Mouse (Mus musculus): Measurements from ENCODE around the gene Gemin8. TPM values are rescaled to one million over a fixed set of nuclear protein-coding genes. Genes with fewer than 3 reads are reported as not detected.

The Gemin8 gene
- polyA plus RNA-seq (2012): 5.2 and 9.5 TPM in 2 replicates

DNA sequence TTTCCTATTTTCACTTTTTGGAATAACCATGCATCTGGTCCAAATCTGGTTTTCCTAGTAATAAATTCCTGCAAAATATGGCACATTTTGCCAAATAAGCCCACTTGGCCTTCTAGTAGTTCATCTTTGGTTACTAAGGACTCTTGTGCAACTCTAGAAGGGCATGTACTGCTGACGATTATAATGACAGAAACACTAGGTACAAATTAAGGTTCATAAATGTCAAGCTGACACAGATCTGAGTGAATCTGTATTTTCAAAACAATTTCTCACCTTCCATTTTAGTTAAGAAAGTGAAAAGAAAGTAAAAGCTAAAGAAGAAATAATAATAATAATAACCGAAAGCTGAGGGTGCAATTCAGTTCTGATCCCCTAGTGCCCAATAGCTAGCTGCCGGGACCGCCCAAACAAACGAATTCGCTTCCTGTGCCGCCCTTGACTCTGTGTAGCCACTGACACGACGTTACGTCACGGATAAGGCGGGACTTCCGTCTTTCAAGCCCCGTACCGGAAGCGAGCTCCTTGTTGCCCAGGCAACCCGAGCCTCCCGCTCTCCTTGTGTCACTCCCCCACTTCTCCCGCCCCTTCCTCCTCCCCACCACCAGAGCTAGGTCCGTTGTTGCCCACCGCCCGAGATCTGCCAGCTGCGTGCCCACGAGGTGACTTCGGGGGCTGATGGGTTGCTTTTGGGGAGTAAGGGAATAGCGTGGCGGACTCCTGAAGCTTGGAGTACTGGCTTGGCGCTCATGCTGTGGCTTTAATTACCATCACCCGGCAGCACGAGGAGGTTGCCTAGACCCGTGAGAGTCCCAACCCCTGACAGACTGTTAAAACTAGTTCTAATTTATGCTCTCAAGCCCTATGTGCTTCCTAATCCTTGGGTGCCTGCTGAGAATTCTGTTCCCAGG is at the start of gene Gemin8:
Gene Gemin8 (plus strand): TSS at position 563 of the 908 bp plus-strand sequence.
- TF ChIP-seq GATA1 (IDR thresholded peaks at IDR 0.05; ENCODE audit: low read length): no peak

DNA sequence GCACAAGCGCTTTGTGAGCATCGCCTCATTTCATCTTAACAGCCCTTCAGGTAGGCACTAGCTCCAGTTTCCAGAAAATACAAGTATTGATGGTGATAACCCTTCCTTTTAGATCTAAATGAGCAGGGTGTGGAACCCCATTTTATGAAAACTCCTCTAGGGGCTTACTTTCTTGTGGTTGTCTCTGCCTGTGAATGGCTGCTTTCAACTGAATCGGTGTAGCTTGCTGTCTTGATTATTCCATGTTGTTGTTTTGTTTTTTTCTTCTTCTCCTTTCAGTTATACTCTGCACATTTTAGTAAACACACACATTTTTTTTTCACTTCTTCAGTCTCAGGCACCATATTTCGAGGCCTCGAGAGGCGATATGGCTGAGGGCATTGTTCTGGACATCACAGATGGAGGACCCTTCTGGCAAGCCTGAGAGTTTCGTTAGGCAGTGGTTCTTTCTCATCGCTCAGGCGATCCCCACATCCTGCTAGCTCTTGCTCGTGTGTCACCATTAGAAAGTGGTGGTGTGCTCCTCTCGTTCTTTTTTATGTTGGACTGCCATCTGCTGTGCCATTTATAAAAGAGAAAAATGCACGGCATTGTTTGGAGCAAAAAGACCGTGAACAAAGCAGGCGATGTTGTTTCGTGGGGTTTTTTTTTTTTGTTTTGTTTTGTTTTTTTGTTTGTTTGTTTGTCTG is 23.0 kb upstream of the Gemin8 start:
- TF ChIP-seq GATA1 (IDR thresholded peaks at IDR 0.05; ENCODE audit: low read length): no peak

DNA sequence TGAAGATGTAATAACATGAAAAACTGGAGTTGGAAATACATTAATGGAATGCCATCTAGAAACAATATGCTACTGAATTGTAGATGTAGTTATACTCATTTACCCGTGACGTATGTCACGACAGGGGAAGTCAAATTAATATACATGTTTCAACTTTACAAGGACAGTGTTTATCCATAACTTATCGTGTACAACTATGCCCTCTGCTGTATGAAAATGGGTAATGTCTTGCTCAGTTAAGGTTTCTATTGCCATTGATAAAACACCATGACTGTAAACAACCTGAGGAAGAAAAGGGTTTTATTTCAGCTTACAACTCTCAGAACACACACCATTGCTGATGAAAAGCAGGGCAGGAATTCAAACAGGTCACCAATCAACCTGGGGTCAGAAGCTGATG is 7.5 kb upstream of the Gemin8 start:
- no peak for TF ChIP-seq GATA1 (IDR thresholded peaks at IDR 0.05; ENCODE audit: low read length)

DNA sequence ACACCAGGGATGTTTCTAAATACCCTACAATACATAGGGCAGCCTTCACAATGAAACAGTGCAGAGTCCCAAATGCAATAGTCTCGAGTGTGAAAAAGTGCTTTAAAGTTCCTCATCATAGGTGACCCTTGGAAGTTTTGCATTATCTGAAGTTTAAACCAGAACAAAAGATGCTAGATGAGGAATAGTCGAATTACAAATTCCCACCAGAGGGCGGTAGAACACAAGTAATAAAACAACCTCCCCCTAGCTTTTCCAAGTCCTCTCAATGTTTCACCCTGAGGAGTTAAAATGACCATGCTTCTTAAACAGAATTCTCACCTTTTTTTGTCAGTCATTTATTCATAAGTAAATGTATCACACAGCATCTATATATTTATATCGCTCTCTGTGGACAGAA is 2.9 kb upstream of the Gemin8 start:
- TF ChIP-seq GATA1 (IDR thresholded peaks at IDR 0.05; ENCODE audit: low read length): no peak

DNA sequence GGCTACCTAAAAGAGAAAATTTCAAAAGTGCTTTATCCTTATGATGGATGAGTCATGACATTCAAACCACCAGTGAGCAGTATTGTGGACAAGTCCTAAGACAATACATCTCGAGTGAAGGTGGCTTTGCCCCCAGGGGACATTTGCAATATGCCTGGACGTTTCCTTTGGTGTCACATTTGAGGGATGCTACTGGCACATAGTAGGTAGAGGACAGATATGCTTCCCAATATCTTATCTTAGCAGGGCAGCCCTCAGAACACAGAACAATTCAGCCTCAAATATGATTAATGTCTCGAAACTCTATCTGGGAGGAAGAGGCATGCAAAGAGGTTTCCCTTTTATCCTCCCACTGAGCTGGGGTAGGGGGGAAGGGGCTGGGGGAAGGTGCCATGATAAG is 2.3 kb upstream of the Gemin8 start:
- TF ChIP-seq GATA1 (IDR thresholded peaks at IDR 0.05; ENCODE audit: low read length): no peak

DNA sequence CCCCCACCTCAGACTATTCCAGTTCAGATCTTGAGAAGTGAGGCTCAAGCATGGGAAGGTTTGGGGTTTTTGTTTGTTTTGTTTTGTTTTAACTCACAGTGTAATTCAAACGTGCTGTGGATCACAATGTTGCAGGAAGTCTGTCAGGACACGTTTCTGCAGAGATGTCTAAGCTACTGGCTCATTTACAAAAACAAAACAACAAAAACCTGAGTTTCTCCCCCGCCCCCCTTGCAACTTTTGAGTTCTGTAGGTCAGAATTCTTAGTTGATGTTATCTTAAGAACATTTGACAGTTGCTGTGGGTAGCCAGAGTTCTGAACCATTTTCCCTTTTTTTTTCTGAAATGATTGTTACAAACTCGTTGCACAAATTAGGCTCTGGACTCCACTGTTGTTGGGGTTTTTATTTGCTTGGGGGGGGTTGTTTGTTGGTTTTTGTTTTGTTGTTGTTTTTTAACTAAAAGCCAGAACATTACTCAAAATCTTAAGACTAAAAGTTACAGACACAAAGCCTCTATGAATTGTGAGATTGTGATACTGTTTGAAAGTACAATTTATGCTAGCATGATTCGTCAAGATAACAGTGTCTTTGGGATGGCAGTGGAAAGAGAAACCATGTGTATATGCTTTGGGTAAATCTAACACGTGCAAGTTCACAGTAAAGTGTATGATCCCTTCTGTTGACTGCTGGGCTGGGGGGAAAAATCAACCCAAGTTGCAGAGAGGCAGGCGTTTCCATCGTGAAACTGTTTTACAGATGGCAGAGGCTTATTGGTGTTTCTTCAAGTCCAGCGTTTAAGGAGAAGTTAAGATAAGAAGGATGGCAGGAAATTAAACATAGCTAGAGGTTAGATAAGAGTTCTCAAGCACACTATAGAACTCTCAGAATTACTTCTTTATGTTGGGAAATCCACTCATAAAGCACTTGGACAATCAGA is 815 bp downstream of the Gemin8 start:
- no peak for TF ChIP-seq GATA1 (IDR thresholded peaks at IDR 0.05; ENCODE audit: low read length)

DNA sequence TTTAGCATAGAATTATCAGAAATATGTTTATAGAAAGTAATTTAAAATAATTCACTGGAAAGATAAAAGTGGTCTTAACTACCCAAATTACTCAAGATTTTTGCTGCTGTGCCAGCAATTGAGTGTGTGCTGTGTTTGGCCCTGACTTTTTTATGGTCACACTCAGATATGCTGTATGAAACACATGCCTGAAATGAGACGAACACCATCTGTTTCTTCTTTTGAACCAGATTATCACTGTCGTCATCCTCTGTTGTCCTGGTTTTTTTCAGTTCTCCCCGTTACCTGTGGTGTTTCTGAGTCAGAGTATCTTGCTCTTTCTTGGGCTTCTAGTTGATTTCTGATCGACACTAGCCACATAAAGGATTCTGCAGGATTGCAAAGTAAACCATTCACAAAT is 1.8 kb downstream of the Gemin8 start:
- no peak for TF ChIP-seq GATA1 (IDR thresholded peaks at IDR 0.05; ENCODE audit: low read length)

DNA sequence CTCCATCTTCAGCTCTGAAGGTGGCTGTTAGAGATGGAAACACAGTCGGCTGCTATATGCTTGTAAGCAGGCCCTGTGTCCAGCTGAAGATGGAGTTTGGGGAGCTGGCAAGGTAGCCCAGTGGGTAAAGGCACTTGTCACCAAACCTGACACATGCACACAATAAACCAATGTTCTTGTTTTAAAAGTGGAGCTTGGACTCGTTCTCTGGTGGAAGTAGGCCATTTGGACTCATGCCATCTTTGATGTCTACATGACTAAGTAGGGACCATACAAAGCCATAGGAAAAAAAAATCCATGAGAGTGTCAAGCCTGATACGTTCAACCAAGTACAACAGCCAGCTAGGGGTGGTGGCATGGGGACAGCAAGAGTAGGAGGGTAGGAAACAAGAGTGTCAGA is 2.4 kb downstream of the Gemin8 start:
- TF ChIP-seq GATA1 (IDR thresholded peaks at IDR 0.05; ENCODE audit: low read length): no peak

DNA sequence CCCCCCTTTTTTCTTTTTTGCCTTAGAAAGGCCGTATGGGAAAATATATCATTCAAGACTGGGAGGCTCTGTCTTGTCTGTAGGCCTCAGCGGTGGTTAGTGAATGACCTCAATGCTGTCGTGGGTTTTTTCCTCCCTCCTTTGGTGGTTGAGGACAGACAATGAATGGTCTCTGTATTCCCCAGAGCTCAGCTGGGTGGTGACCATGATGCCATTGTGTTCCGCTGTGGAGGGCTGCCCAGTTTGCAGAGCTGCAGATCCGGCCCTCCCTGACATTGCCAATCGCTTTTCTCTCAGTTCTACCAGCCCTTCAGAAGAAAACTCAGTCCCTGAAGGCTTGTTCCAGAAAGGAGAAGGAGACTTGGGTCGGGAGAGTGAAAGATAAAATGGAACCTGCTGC is 3.5 kb downstream of the Gemin8 start:
- no peak for TF ChIP-seq GATA1 (IDR thresholded peaks at IDR 0.05; ENCODE audit: low read length)

DNA sequence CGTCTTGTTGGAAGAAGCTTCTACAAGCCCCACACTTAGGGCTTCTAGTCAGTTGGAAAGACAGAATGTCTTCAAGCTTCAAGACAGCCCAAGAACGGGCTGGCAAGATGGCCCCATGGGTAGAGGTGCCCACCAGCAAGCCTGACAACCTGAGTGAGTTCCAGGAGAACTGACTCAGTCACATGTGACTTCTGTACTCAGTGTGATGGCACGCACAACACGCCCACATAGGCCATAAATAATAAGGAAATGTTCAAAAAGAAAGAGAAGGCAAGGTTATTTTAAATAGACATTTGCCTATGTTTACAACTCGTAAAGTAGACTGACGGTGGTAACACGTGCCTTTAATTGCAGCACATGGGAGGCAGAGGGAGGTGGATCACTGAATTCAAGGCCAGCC is 7.7 kb downstream of the Gemin8 start:
- TF ChIP-seq GATA1 (IDR thresholded peaks at IDR 0.05; ENCODE audit: low read length): no peak

DNA sequence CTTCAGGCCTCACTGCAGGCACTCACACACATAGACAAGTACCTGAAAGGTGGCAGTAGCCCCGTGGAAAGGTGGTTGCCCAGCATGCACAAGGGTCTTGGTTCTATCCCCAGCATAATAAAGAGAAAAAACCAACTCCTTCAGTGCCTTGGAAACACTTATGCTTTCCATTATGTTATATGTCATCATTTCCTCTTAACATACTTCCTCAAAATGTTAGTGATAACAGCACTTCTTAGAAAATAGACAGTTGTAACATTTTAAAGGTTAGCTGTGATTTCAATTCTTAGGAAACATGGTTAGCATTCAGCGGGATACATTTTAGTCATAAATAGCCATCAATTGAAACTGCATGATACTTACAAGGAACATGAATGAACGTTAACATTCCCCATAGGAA is 12.8 kb downstream of the Gemin8 start:
- TF ChIP-seq GATA1 (IDR thresholded peaks at IDR 0.05; ENCODE audit: low read length): no peak

DNA sequence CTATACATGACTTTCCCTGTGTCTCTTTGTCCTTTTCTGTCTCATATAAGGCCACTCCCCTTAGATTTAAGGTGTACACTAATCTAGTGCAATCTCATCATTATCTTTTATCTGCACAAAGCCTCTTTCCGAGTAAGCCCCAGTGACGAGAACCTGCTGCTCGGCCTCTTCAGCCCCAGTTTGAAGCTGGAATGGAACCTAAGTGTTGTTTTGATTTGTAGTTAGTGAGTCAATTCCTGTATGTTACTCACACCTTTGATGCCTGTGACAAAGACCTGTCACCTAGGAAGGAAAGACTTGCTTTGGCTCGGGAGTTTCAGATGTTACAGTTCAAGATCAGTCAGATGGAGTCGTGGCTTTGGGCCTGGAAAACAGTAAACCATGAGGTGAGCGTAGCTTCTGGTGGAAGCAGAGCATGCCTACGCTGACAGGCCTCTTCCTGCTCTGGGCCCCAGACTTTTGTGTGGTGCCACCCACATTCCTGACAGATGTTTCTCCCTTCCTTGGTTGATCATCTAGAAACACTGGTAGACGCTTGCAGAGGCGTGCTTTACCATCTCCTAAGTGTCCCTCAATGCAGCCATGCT is 15.2 kb downstream of the Gemin8 start:
- TF ChIP-seq GATA1 (IDR thresholded peaks at IDR 0.05; ENCODE audit: low read length): no peak

DNA sequence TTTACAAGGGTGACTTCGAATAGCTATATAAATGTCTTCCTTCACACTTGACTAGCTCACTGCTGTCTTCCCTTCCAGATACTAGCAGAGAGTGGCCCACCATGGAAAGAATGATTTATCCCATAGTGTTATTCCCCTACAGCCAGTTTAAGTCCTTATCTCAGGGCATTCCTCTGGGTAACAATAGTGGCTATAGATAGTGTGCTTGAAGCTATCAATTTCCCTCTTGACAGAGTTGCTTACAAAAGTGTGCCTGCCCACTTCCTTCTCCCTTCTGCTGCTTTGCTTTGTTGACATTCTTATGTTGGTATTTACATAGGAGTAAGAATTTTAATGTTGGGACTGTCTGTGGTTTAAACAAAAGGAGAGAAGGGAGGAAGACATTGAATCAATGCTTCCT is 17.5 kb downstream of the Gemin8 start:
- no peak for TF ChIP-seq GATA1 (IDR thresholded peaks at IDR 0.05; ENCODE audit: low read length)

DNA sequence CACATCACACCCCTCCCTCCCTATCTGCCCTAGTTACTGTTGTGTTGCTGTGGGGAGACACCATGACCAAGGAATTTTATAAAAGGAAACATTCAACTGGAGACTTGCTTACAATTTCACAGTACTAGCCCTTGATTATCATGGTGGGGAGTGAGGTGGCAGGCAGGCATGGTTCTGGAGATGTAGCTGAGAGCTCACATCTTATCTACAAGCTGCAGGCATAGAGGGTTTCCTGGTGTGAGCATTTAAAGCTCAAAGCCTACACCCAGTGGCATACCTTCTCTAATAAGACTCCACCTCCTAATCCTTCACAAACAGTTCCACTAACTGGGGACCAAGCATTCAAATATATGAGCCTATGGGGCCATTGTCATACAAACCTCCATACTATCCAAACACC is 26.1 kb downstream of the Gemin8 start:
- no peak for TF ChIP-seq GATA1 (IDR thresholded peaks at IDR 0.05; ENCODE audit: low read length)

DNA sequence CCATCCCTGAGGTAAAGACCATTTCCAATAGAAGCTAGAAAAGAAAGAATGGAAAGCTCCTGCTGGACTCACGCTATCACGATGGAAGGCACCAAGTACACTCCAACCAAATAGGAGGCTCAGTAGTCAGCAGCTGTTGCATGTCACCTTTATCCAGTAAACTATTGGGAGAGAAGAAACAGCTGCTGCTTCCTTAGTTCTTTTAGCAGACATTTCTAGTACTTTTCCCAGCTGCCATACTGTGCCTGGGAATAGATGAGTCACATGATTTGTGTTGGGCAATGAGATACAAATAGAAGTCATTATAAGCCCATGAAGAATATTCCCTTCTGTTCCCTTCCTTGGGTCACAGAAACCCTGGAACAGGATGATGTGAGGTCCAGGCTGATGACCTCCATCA is 28.0 kb downstream of the Gemin8 start:
- TF ChIP-seq GATA1 (IDR thresholded peaks at IDR 0.05; ENCODE audit: low read length): no peak

Data from G1E-ER4 (cell line).